Mouse (Mus musculus): ENCODE results near the gene Gm21969. TPM values are rescaled to one million over a fixed set of nuclear protein-coding genes. Genes with fewer than 3 reads are reported as not detected.

Gene Gm21969
- polyA plus RNA-seq, 1 experiment, result 0.02 TPM

- Histone ChIP-seq H3K4me1 (ENCODE audit: control insufficient read depth, insufficient read depth, low read length) (peaks cover 19% of the 10 kb centered on the region), H3K27me3 (replicated peaks; ENCODE audit: control insufficient read depth, insufficient read depth, low read length) (no peaks in the 10 kb centered on the region), H3K36me3 (ENCODE audit: control insufficient read depth, insufficient read depth, low read length) (no peaks in the 10 kb centered on the region), H3K27ac (ENCODE audit: insufficient read depth, low read depth, low read length) (peak overlapping the region; percentile 58), H3K4me3 (ENCODE audit: insufficient read depth, low read depth, low read length) (no peak overlapping the region)
- WGBS, result 65% methylated on average over 7 of the region's 7 CpGs
- no peak for TF ChIP-seq POLR2A (IDR thresholded peaks at IDR 0.05; ENCODE audit: low read depth, low read length)
- no peak for TF ChIP-seq CTCF (conservative IDR thresholded peaks at IDR 0.05; ENCODE audit: insufficient read depth, insufficient read length, low read depth, low read length)
- DNase-seq, result no peak
Measured at GRCm38 (mm10) chr4:139601519-139602356, 1.2 kb upstream of the Gm21969 start.

GRCm38 (mm10) chr4:139605216-139605615 lies 2.2 kb downstream of the Gm21969 start:
- 82% methylated on average over 11 of the region's 11 CpGs for WGBS
- no peak for TF ChIP-seq CTCF (conservative IDR thresholded peaks at IDR 0.05; ENCODE audit: insufficient read depth, insufficient read length, low read depth, low read length)
- TF ChIP-seq POLR2A (IDR thresholded peaks at IDR 0.05; ENCODE audit: low read depth, low read length), result no peak

GRCm38 (mm10) chr4:139606732-139607131 lies 3.7 kb downstream of the Gm21969 start:
- TF ChIP-seq CTCF (conservative IDR thresholded peaks at IDR 0.05; ENCODE audit: insufficient read depth, insufficient read length, low read depth, low read length) (no peak), POLR2A (IDR thresholded peaks at IDR 0.05; ENCODE audit: low read depth, low read length) (no peak)
- H3K27me3 ChIP-seq (replicated peaks; ENCODE audit: control insufficient read depth, insufficient read depth, low read length), result no peaks in the 10 kb centered on the region
- H3K27ac ChIP-seq (ENCODE audit: insufficient read depth, low read depth, low read length), result no peak overlapping the region
- H3K4me1 ChIP-seq (ENCODE audit: control insufficient read depth, insufficient read depth, low read length), result peaks cover 4% of the 10 kb centered on the region; the same call in 1 of the 2 replicates
- DNase-seq, result no peak
- WGBS, result 93% methylated on average over 5 of the region's 5 CpGs
- H3K36me3 ChIP-seq (ENCODE audit: control insufficient read depth, insufficient read depth, low read length), result no peaks in the 10 kb centered on the region
- H3K4me3 ChIP-seq (ENCODE audit: insufficient read depth, low read depth, low read length), result no peak overlapping the region

More at GRCm38 (mm10) chr4:139605216-139605615, 2.2 kb downstream of the Gm21969 start:
- no peak for DNase-seq
- H3K36me3 ChIP-seq (ENCODE audit: control insufficient read depth, insufficient read depth, low read length), result no peaks in the 10 kb centered on the region
- 0 out of 2 replicates have a peak, but pooled peaks cover 5% of the 10 kb centered on the region for H3K4me1 ChIP-seq (ENCODE audit: control insufficient read depth, insufficient read depth, low read length)
- no peaks in the 10 kb centered on the region for H3K27me3 ChIP-seq (replicated peaks; ENCODE audit: control insufficient read depth, insufficient read depth, low read length)
- H3K4me3 ChIP-seq (ENCODE audit: insufficient read depth, low read depth, low read length), result no peak overlapping the region
- H3K27ac ChIP-seq (ENCODE audit: insufficient read depth, low read depth, low read length), result no peak overlapping the region

- DNase-seq, result no peak
- Histone ChIP-seq H3K36me3 (ENCODE audit: control insufficient read depth, insufficient read depth, low read length) (no peaks in the 10 kb centered on the region), H3K27me3 (replicated peaks; ENCODE audit: control insufficient read depth, insufficient read depth, low read length) (no peaks in the 10 kb centered on the region), H3K27ac (ENCODE audit: insufficient read depth, low read depth, low read length) (no peak overlapping the region), H3K4me1 (ENCODE audit: control insufficient read depth, insufficient read depth, low read length) (peaks cover 2% of the 10 kb centered on the region; the same call in 1 of the 2 replicates), H3K4me3 (ENCODE audit: insufficient read depth, low read depth, low read length) (no peak overlapping the region)
- WGBS, result 61% methylated on average over 4 of the region's 4 CpGs
- TF ChIP-seq CTCF (conservative IDR thresholded peaks at IDR 0.05; ENCODE audit: insufficient read depth, insufficient read length, low read depth, low read length) (no peak), POLR2A (IDR thresholded peaks at IDR 0.05; ENCODE audit: low read depth, low read length) (no peak)
Measured at GRCm38 (mm10) chr4:139608975-139609374, 6.0 kb downstream of the Gm21969 start.

- DNase-seq, result no peak
- peaks cover 2% of the 10 kb centered on the region; the same call in 1 of the 2 replicates for H3K4me1 ChIP-seq (ENCODE audit: control insufficient read depth, insufficient read depth, low read length)
- no peaks in the 10 kb centered on the region for H3K27me3 ChIP-seq (replicated peaks; ENCODE audit: control insufficient read depth, insufficient read depth, low read length)
- no peak overlapping the region for H3K4me3 ChIP-seq (ENCODE audit: insufficient read depth, low read depth, low read length)
- no peak overlapping the region for H3K27ac ChIP-seq (ENCODE audit: insufficient read depth, low read depth, low read length)
- no peaks in the 10 kb centered on the region for H3K36me3 ChIP-seq (ENCODE audit: control insufficient read depth, insufficient read depth, low read length)
- 48% methylated on average over 6 of the region's 6 CpGs for WGBS
- no peak for TF ChIP-seq CTCF (conservative IDR thresholded peaks at IDR 0.05; ENCODE audit: insufficient read depth, insufficient read length, low read depth, low read length)
- no peak for TF ChIP-seq POLR2A (IDR thresholded peaks at IDR 0.05; ENCODE audit: low read depth, low read length)
Measured at GRCm38 (mm10) chr4:139610954-139611353, 8.0 kb downstream of the Gm21969 start.

GRCm38 (mm10) chr4:139611542-139611953 lies 8.6 kb downstream of the Gm21969 start:
- 4% methylated on average over 10 of the region's 10 CpGs for WGBS
- peak; percentile 81 for DNase-seq
- Histone ChIP-seq H3K4me3 (ENCODE audit: insufficient read depth, low read depth, low read length) (0 out of 2 replicates have a peak overlapping the region, but pooled peaks have one; percentile 8), H3K27ac (ENCODE audit: insufficient read depth, low read depth, low read length) (no peak overlapping the region), H3K4me1 (ENCODE audit: control insufficient read depth, insufficient read depth, low read length) (peaks cover 2% of the 10 kb centered on the region; the same call in 1 of the 2 replicates), H3K36me3 (ENCODE audit: control insufficient read depth, insufficient read depth, low read length) (no peaks in the 10 kb centered on the region), H3K27me3 (replicated peaks; ENCODE audit: control insufficient read depth, insufficient read depth, low read length) (no peaks in the 10 kb centered on the region)
- TF ChIP-seq POLR2A (IDR thresholded peaks at IDR 0.05; ENCODE audit: low read depth, low read length) (no peak), CTCF (conservative IDR thresholded peaks at IDR 0.05; ENCODE audit: insufficient read depth, insufficient read length, low read depth, low read length) (peak; percentile 89)

All from kidney, adult 2 months (tissue).